Mouse (Mus musculus) mature B cell (primary cell): ENCODE results near the gene Arap1.

Source experiments
- in situ Hi-C: fragments of 300-500 bp; cut with MboI; formaldehyde crosslinking; loops from 2 replicates; pipeline ENCODE4 v1.14.3; 2019

Gene Arap1

GRCm38 (mm10) chr7:101443093-101443492 lies 95.2 kb downstream of the Arap1 start:
- in situ Hi-C loops: no loop called here

- in situ Hi-C loops: no loop called here
These were observed 96.3 kb downstream of the Arap1 start for GRCm38 (mm10) chr7:101444211-101444610.

- in situ Hi-C loops: loop anchor here (5.0 kb wide), 1 partner anchor 52 kb away; no protein-coding TSS in a partner anchor
These were observed 102.0 kb downstream of the Arap1 start for GRCm38 (mm10) chr7:101449855-101450254.

GRCm38 (mm10) chr7:101450422-101451401 lies 102.8 kb downstream of the Arap1 start:
- in situ Hi-C loops: no loop called here

- in situ Hi-C loops: no loop called here
These were observed 104.8 kb downstream of the Arap1 start for GRCm38 (mm10) chr7:101452669-101453068.

- in situ Hi-C loops: no loop called here
These were observed 105.4 kb downstream of the Arap1 start for GRCm38 (mm10) chr7:101453296-101453695.

- in situ Hi-C loops: no loop called here
These were observed 105.9 kb downstream of the Arap1 start for GRCm38 (mm10) chr7:101453725-101454124.

GRCm38 (mm10) chr7:101454479-101454878 lies 106.6 kb downstream of the Arap1 start:
- in situ Hi-C loops: no loop called here

GRCm38 (mm10) chr7:101455141-101455540 lies 107.3 kb downstream of the Arap1 start:
- in situ Hi-C loops: no loop called here

- in situ Hi-C loops: no loop called here
These were observed 108.5 kb downstream of the Arap1 start for GRCm38 (mm10) chr7:101456318-101456717.

- in situ Hi-C loops: no loop called here
These were observed 108.9 kb downstream of the Arap1 start for GRCm38 (mm10) chr7:101456789-101457188.

GRCm38 (mm10) chr7:101457283-101457682 lies 109.4 kb downstream of the Arap1 start:
- in situ Hi-C loops: no loop called here

- in situ Hi-C loops: no loop called here
These were observed 109.9 kb downstream of the Arap1 start for GRCm38 (mm10) chr7:101457801-101458200.

- in situ Hi-C loops: no loop called here
These were observed 110.5 kb downstream of the Arap1 start for GRCm38 (mm10) chr7:101458278-101458781.

GRCm38 (mm10) chr7:101459305-101459813 lies 111.5 kb downstream of the Arap1 start:
- in situ Hi-C loops: no loop called here

- in situ Hi-C loops: no loop called here
These were observed 112.2 kb downstream of the Arap1 start for GRCm38 (mm10) chr7:101459923-101460607.

- in situ Hi-C loops: no loop called here
These were observed 112.7 kb downstream of the Arap1 start for GRCm38 (mm10) chr7:101460608-101460957.

- in situ Hi-C loops: no loop called here
These were observed 113.7 kb downstream of the Arap1 start for GRCm38 (mm10) chr7:101461571-101461970.
